Mouse (Mus musculus): Measurements from ENCODE around the gene Capn7. TPM values are rescaled to one million over a fixed set of nuclear protein-coding genes. Genes with fewer than 3 reads are reported as not detected.

The Capn7 gene
- polyA plus RNA-seq (2014; fragmentation: Nextera tagmentation; extraction: Ambion mirVana) = 27.4 and 49.8 TPM in 2 replicates

GRCm38 (mm10) chr14:31336369-31337155 lies at the start of gene Capn7:
TSS of gene Capn7 (plus strand) at chr14:31336638.
- H3K4me1 ChIP-seq (ENCODE audit: control insufficient read depth, insufficient read depth, low read length) = peaks cover 7% of the 10 kb centered on the region; the same call in 1 of the 2 replicates
- H3K36me3 ChIP-seq (ENCODE audit: control insufficient read depth, insufficient read depth, low read length) = peaks cover 13% of the 10 kb centered on the region; the same call in 1 of the 2 replicates
- WGBS = under 1% methylated on average over 65 of the region's 78 CpGs
- peak within 1 kb of the TSS; percentile 95 for H3K27ac ChIP-seq (ENCODE audit: low read depth, low read length)
- peak within 1 kb of the TSS; percentile 86 for H3K9ac ChIP-seq (ENCODE audit: low read depth, low read length)
- peak; percentile 98 for ATAC-seq (ENCODE audit: low FRiP score, low TSS enrichment)
- H3K9me3 ChIP-seq (ENCODE audit: control insufficient read depth, low read length) = no peaks in the 10 kb centered on the region
- no peaks in the 10 kb centered on the region for H3K27me3 ChIP-seq (ENCODE audit: control insufficient read depth, insufficient read depth, low read length)
- peak within 1 kb of the TSS; percentile 79 for H3K4me3 ChIP-seq (ENCODE audit: low read length)
- H3K4me2 ChIP-seq (replicated peaks; ENCODE audit: low read depth, low read length) = peak within 1 kb of the TSS; percentile 52

- H3K36me3 ChIP-seq (ENCODE audit: control insufficient read depth, insufficient read depth, low read length) = no peaks in the 10 kb centered on the region
- H3K9me3 ChIP-seq (ENCODE audit: control insufficient read depth, low read length) = no peaks in the 10 kb centered on the region
- ATAC-seq (ENCODE audit: low FRiP score, low TSS enrichment) = no peak
- no peak overlapping the region for H3K27ac ChIP-seq (ENCODE audit: low read depth, low read length)
- H3K9ac ChIP-seq (ENCODE audit: low read depth, low read length) = no peak overlapping the region
- no peaks in the 10 kb centered on the region for H3K4me1 ChIP-seq (ENCODE audit: control insufficient read depth, insufficient read depth, low read length)
- H3K27me3 ChIP-seq (ENCODE audit: control insufficient read depth, insufficient read depth, low read length) = no peaks in the 10 kb centered on the region
- H3K4me3 ChIP-seq (ENCODE audit: low read length) = no peak overlapping the region
- WGBS = 55% methylated on average over 3 of the region's 3 CpGs
- no peak overlapping the region for H3K4me2 ChIP-seq (replicated peaks; ENCODE audit: low read depth, low read length)
Observed at GRCm38 (mm10) chr14:31313192-31313591, 23.2 kb upstream of the Capn7 start.

DNA sequence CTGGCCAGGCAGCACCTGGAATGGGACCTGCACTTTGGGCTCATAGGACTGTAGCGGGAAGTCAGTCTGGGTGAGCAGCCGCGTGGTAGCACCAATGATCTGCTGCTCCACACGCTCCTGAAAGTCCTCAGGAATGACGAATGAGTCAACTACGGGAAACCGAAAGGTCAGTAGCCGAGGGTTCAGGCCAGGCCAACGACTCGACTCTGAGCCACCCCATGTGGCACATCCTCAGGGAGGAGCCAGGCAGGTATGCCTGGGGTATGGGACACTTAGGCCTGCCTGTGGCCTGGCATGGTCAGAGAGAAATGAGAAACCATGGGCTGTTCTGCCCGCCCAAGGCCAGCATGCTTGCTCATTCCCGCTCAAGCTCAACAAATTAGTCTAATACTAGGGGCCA lies 19.8 kb upstream of the Capn7 start:
- Histone ChIP-seq H3K4me3 (ENCODE audit: low read length) (no peak overlapping the region), H3K4me1 (ENCODE audit: control insufficient read depth, insufficient read depth, low read length) (no peaks in the 10 kb centered on the region), H3K9ac (ENCODE audit: low read depth, low read length) (no peak overlapping the region), H3K4me2 (replicated peaks; ENCODE audit: low read depth, low read length) (no peak overlapping the region), H3K27ac (ENCODE audit: low read depth, low read length) (no peak overlapping the region), H3K36me3 (ENCODE audit: control insufficient read depth, insufficient read depth, low read length) (no peaks in the 10 kb centered on the region), H3K9me3 (ENCODE audit: control insufficient read depth, low read length) (no peaks in the 10 kb centered on the region), H3K27me3 (ENCODE audit: control insufficient read depth, insufficient read depth, low read length) (no peaks in the 10 kb centered on the region)
- ATAC-seq (ENCODE audit: low FRiP score, low TSS enrichment) = no peak
- 52% methylated on average over 12 of the region's 12 CpGs for WGBS

- Histone ChIP-seq H3K4me3 (ENCODE audit: low read length) (no peak overlapping the region), H3K27ac (ENCODE audit: low read depth, low read length) (no peak overlapping the region), H3K9ac (ENCODE audit: low read depth, low read length) (no peak overlapping the region), H3K4me2 (replicated peaks; ENCODE audit: low read depth, low read length) (no peak overlapping the region), H3K4me1 (ENCODE audit: control insufficient read depth, insufficient read depth, low read length) (no peaks in the 10 kb centered on the region), H3K27me3 (ENCODE audit: control insufficient read depth, insufficient read depth, low read length) (no peaks in the 10 kb centered on the region), H3K36me3 (ENCODE audit: control insufficient read depth, insufficient read depth, low read length) (no peaks in the 10 kb centered on the region), H3K9me3 (ENCODE audit: control insufficient read depth, low read length) (no peaks in the 10 kb centered on the region)
- 83% methylated on average over 3 of the region's 3 CpGs for WGBS
- no peak for ATAC-seq (ENCODE audit: low FRiP score, low TSS enrichment)
Observed at GRCm38 (mm10) chr14:31317754-31318153, 18.7 kb upstream of the Capn7 start.

DNA sequence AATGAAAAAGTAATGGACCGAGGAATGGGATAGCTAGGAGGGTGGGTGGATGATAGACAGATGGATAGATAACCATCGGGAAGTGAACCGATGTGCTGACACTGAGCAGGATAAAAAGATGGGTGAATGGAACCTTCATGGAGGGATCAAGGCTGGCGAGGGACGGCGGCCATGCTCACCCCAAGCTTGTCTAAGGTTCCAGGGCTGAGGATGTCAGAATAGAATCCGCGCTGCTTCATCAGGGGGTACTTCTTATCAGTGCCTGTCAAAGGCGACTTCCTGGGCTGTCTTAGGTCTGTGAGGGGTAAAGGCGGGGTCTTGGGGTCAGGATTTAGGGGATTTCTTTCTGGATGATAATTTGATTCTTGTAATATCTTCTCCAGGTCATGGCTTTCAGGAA lies 16.9 kb upstream of the Capn7 start:
- no peaks in the 10 kb centered on the region for H3K36me3 ChIP-seq (ENCODE audit: control insufficient read depth, insufficient read depth, low read length)
- H3K4me3 ChIP-seq (ENCODE audit: low read length) = no peak overlapping the region
- WGBS = 83% methylated on average over 10 of the region's 10 CpGs
- H3K9ac ChIP-seq (ENCODE audit: low read depth, low read length) = no peak overlapping the region
- no peak for ATAC-seq (ENCODE audit: low FRiP score, low TSS enrichment)
- no peaks in the 10 kb centered on the region for H3K9me3 ChIP-seq (ENCODE audit: control insufficient read depth, low read length)
- H3K27ac ChIP-seq (ENCODE audit: low read depth, low read length) = no peak overlapping the region
- H3K4me2 ChIP-seq (replicated peaks; ENCODE audit: low read depth, low read length) = no peak overlapping the region
- H3K27me3 ChIP-seq (ENCODE audit: control insufficient read depth, insufficient read depth, low read length) = no peaks in the 10 kb centered on the region
- peaks cover 9% of the 10 kb centered on the region for H3K4me1 ChIP-seq (ENCODE audit: control insufficient read depth, insufficient read depth, low read length)

GRCm38 (mm10) chr14:31321181-31321580 lies 15.3 kb upstream of the Capn7 start:
- WGBS = 88% methylated on average over 11 of the region's 11 CpGs
- no peaks in the 10 kb centered on the region for H3K36me3 ChIP-seq (ENCODE audit: control insufficient read depth, insufficient read depth, low read length)
- peaks cover 9% of the 10 kb centered on the region for H3K4me1 ChIP-seq (ENCODE audit: control insufficient read depth, insufficient read depth, low read length)
- H3K9ac ChIP-seq (ENCODE audit: low read depth, low read length) = no peak overlapping the region
- H3K9me3 ChIP-seq (ENCODE audit: control insufficient read depth, low read length) = no peaks in the 10 kb centered on the region
- H3K27ac ChIP-seq (ENCODE audit: low read depth, low read length) = no peak overlapping the region
- H3K4me3 ChIP-seq (ENCODE audit: low read length) = no peak overlapping the region
- H3K4me2 ChIP-seq (replicated peaks; ENCODE audit: low read depth, low read length) = no peak overlapping the region
- H3K27me3 ChIP-seq (ENCODE audit: control insufficient read depth, insufficient read depth, low read length) = no peaks in the 10 kb centered on the region
- no peak for ATAC-seq (ENCODE audit: low FRiP score, low TSS enrichment)

GRCm38 (mm10) chr14:31322191-31322590 lies 14.2 kb upstream of the Capn7 start:
- Histone ChIP-seq H3K4me2 (replicated peaks; ENCODE audit: low read depth, low read length) (no peak overlapping the region), H3K4me3 (ENCODE audit: low read length) (no peak overlapping the region), H3K4me1 (ENCODE audit: control insufficient read depth, insufficient read depth, low read length) (peaks cover 9% of the 10 kb centered on the region), H3K27me3 (ENCODE audit: control insufficient read depth, insufficient read depth, low read length) (no peaks in the 10 kb centered on the region), H3K27ac (ENCODE audit: low read depth, low read length) (no peak overlapping the region), H3K36me3 (ENCODE audit: control insufficient read depth, insufficient read depth, low read length) (no peaks in the 10 kb centered on the region), H3K9ac (ENCODE audit: low read depth, low read length) (no peak overlapping the region), H3K9me3 (ENCODE audit: control insufficient read depth, low read length) (no peaks in the 10 kb centered on the region)
- ATAC-seq (ENCODE audit: low FRiP score, low TSS enrichment) = no peak
- WGBS = 91% methylated on average over 3 of the region's 3 CpGs

DNA sequence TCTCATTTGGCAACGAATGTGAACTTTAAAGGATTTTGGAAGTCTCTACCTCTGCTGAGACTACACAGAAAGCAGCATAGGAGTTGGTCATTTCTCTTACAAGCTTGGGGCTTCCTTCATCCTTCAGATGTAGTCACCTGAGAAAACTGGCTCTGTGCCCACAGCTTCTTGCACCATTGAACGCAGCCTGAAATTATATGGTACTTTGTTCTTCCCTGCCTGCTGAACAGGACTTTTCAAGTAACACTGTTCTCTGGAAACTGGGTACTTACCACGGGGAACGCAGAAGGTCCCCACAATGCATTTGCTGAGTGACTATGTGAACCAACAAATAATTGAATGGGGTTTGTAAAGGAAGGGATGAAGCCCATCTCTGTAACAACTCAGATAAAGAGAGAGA lies 13.2 kb upstream of the Capn7 start:
- H3K4me2 ChIP-seq (replicated peaks; ENCODE audit: low read depth, low read length) = peak overlapping the region; percentile 68
- no peak overlapping the region for H3K27ac ChIP-seq (ENCODE audit: low read depth, low read length)
- H3K36me3 ChIP-seq (ENCODE audit: control insufficient read depth, insufficient read depth, low read length) = no peaks in the 10 kb centered on the region
- ATAC-seq (ENCODE audit: low FRiP score, low TSS enrichment) = no peak
- H3K9me3 ChIP-seq (ENCODE audit: control insufficient read depth, low read length) = no peaks in the 10 kb centered on the region
- H3K4me3 ChIP-seq (ENCODE audit: low read length) = peak overlapping the region; percentile 37
- no peaks in the 10 kb centered on the region for H3K27me3 ChIP-seq (ENCODE audit: control insufficient read depth, insufficient read depth, low read length)
- H3K4me1 ChIP-seq (ENCODE audit: control insufficient read depth, insufficient read depth, low read length) = peaks cover 9% of the 10 kb centered on the region
- 78% methylated on average over 4 of the region's 4 CpGs for WGBS
- peak overlapping the region; percentile 45; the same call in 1 of the 2 replicates for H3K9ac ChIP-seq (ENCODE audit: low read depth, low read length)
